Mouse (Mus musculus): ENCODE results near the gene Gm10234. TPM values are rescaled to one million over a fixed set of nuclear protein-coding genes. Genes with fewer than 3 reads are reported as not detected.

Gm10234 gene
- polyA plus RNA-seq, 1 experiment from 2014 or later: not detected

- Histone ChIP-seq H3K4me2 (ENCODE audit: low read depth, low read length) (no peak overlapping the region), H3K27ac (replicated peaks; ENCODE audit: low read depth, low read length) (no peak overlapping the region), H3K9ac (ENCODE audit: low read depth, low read length) (no peak overlapping the region), H3K4me1 (ENCODE audit: control insufficient read depth, insufficient read depth, low read length) (no peaks in the 10 kb centered on the region), H3K9me3 (ENCODE audit: control insufficient read depth, low read length) (no peaks in the 10 kb centered on the region), H3K27me3 (replicated peaks; ENCODE audit: control insufficient read depth, insufficient read depth, low read length) (no peaks in the 10 kb centered on the region), H3K4me3 (ENCODE audit: low read depth, low read length) (no peak overlapping the region), H3K36me3 (ENCODE audit: control insufficient read depth, insufficient read depth, low read length) (no peaks in the 10 kb centered on the region)
- ATAC-seq (ENCODE audit: low read depth) (no peak), DNase-seq (ENCODE audit: low spot score) (no peak)
- 67% methylated on average over 1 of the region's 1 CpGs for WGBS
Observed at GRCm38 (mm10) chr6:95353886-95354285, 32.0 kb downstream of the Gm10234 start.

- Histone ChIP-seq H3K4me2 (ENCODE audit: low read depth, low read length) (no peak overlapping the region), H3K9me3 (ENCODE audit: control insufficient read depth, low read length) (no peaks in the 10 kb centered on the region), H3K36me3 (ENCODE audit: control insufficient read depth, insufficient read depth, low read length) (no peaks in the 10 kb centered on the region), H3K9ac (ENCODE audit: low read depth, low read length) (no peak overlapping the region), H3K4me3 (ENCODE audit: low read depth, low read length) (no peak overlapping the region), H3K27ac (replicated peaks; ENCODE audit: low read depth, low read length) (no peak overlapping the region), H3K4me1 (ENCODE audit: control insufficient read depth, insufficient read depth, low read length) (no peaks in the 10 kb centered on the region), H3K27me3 (replicated peaks; ENCODE audit: control insufficient read depth, insufficient read depth, low read length) (no peaks in the 10 kb centered on the region)
- ATAC-seq (ENCODE audit: low read depth) (no peak), DNase-seq (ENCODE audit: low spot score) (peak; percentile 12)
- 72% methylated on average over 5 of the region's 5 CpGs for WGBS
Observed at GRCm38 (mm10) chr6:95360084-95360483, 38.2 kb downstream of the Gm10234 start.

GRCm38 (mm10) chr6:95362707-95363106 is 40.8 kb downstream of the Gm10234 start:
- no peak overlapping the region for H3K9ac ChIP-seq (ENCODE audit: low read depth, low read length)
- no peaks in the 10 kb centered on the region for H3K4me1 ChIP-seq (ENCODE audit: control insufficient read depth, insufficient read depth, low read length)
- no peaks in the 10 kb centered on the region for H3K36me3 ChIP-seq (ENCODE audit: control insufficient read depth, insufficient read depth, low read length)
- H3K4me3 ChIP-seq (ENCODE audit: low read depth, low read length): no peak overlapping the region
- no peaks in the 10 kb centered on the region for H3K27me3 ChIP-seq (replicated peaks; ENCODE audit: control insufficient read depth, insufficient read depth, low read length)
- no peaks in the 10 kb centered on the region for H3K9me3 ChIP-seq (ENCODE audit: control insufficient read depth, low read length)
- DNase-seq (ENCODE audit: low spot score): peak; percentile 5
- WGBS: 70% methylated on average over 5 of the region's 5 CpGs
- no peak for ATAC-seq (ENCODE audit: low read depth)
- H3K27ac ChIP-seq (replicated peaks; ENCODE audit: low read depth, low read length): no peak overlapping the region
- no peak overlapping the region for H3K4me2 ChIP-seq (ENCODE audit: low read depth, low read length)

GRCm38 (mm10) chr6:95371811-95372210 is 49.9 kb downstream of the Gm10234 start:
- Histone ChIP-seq H3K9me3 (ENCODE audit: control insufficient read depth, low read length) (no peaks in the 10 kb centered on the region), H3K4me3 (ENCODE audit: low read depth, low read length) (no peak overlapping the region), H3K27ac (replicated peaks; ENCODE audit: low read depth, low read length) (no peak overlapping the region), H3K4me1 (ENCODE audit: control insufficient read depth, insufficient read depth, low read length) (no peaks in the 10 kb centered on the region), H3K9ac (ENCODE audit: low read depth, low read length) (no peak overlapping the region), H3K36me3 (ENCODE audit: control insufficient read depth, insufficient read depth, low read length) (no peaks in the 10 kb centered on the region), H3K27me3 (replicated peaks; ENCODE audit: control insufficient read depth, insufficient read depth, low read length) (no peaks in the 10 kb centered on the region), H3K4me2 (ENCODE audit: low read depth, low read length) (no peak overlapping the region)
- WGBS: 77% methylated on average over 4 of the region's 4 CpGs
- no peak for DNase-seq (ENCODE audit: low spot score)
- ATAC-seq (ENCODE audit: low read depth): no peak

Other genes with a start within 250 kb of the Gm10234 start
- 3.6 and 5.0 TPM in 2 replicates for gene Kbtbd8, start 204.9 kb upstream of the Gm10234 start, polyA plus RNA-seq (2014; fragmentation: Nextera tagmentation; extraction: Ambion mirVana)